22 mouse cellular contexts compared by ENCODE assay signal in the genomic region with DNA sequence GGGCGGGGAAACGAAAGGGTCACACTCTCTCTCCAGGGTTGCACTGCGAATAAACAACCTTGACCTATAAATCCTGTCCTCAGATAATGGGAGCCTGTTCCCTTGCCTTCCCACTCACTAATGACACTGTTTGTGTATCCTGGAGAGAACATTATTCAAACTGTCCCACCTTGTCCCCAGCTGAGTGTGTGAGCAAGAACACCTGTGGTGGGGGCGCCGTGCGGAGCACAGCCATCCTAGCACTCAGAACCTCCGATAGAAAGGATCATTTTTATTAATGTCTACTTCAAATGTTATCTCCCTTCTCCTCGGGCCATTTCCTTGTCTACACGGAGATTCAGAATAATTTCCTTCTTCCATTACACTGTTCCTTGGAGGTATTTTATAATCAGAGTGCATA.
DNase-seq lines count a peak whose midpoint lies in the region; ATAC-seq and TF ChIP-seq lines count a peak whose summit lies in the region.
"Had no signal": no experiment of that assay in that cellular context is flagged by ENCODE, and none has a peak within 500 bp of the region (broad histone marks: within the 10 kb centered on the region; RNA-seq: fewer than 3 reads in every experiment).

No protein-coding gene starts in this region.

- 31% methylated on average over 9 of the region's 9 CpGs for WGBS in intestine, embryonic 15.5 days
- WGBS in intestine, postnatal 0 days: 45% methylated on average over 9 of the region's 9 CpGs
- 56% methylated on average over 9 of the region's 9 CpGs for WGBS in neural tube, embryonic 15.5 days
- WGBS in intestine, embryonic 16.5 days: 36% methylated on average over 9 of the region's 9 CpGs
- 30% methylated on average over 9 of the region's 9 CpGs for WGBS in stomach, embryonic 16.5 days
- WGBS in forebrain, embryonic 15.5 days: 89% methylated on average over 9 of the region's 9 CpGs

- no peak overlapping the region for H3K9ac ChIP-seq in intestine, embryonic 15.5 days
- H3K9ac ChIP-seq in intestine, postnatal 0 days (ENCODE audit: low read depth, low read length): no peak overlapping the region
- no peak overlapping the region for H3K9ac ChIP-seq in neural tube, embryonic 15.5 days (replicated peaks)
- no peak overlapping the region for H3K9ac ChIP-seq in intestine, embryonic 16.5 days (ENCODE audit: low read depth, low read length)
- no peak overlapping the region for H3K9ac ChIP-seq in stomach, embryonic 16.5 days (ENCODE audit: low read length)
- H3K9ac ChIP-seq in forebrain, embryonic 15.5 days (replicated peaks): no peak overlapping the region
- H3K9ac ChIP-seq: forebrain, embryonic 13.5 days; heart, embryonic 15.5 days; hindbrain, embryonic 13.5 days had no signal

- no peaks in the 10 kb centered on the region for H3K9me3 ChIP-seq in intestine, embryonic 15.5 days
- H3K9me3 ChIP-seq in intestine, postnatal 0 days (ENCODE audit: control insufficient read depth): no peaks in the 10 kb centered on the region
- no peaks in the 10 kb centered on the region for H3K9me3 ChIP-seq in neural tube, embryonic 15.5 days (replicated peaks)
- H3K9me3 ChIP-seq in intestine, embryonic 16.5 days (ENCODE audit: control insufficient read depth, low read length): no peaks in the 10 kb centered on the region
- no peaks in the 10 kb centered on the region for H3K9me3 ChIP-seq in stomach, embryonic 16.5 days (replicated peaks; ENCODE audit: control insufficient read depth, low read length)
- no peaks in the 10 kb centered on the region for H3K9me3 ChIP-seq in forebrain, embryonic 15.5 days
- H3K9me3 ChIP-seq: embryonic facial prominence, embryonic 10.5 days; forebrain, embryonic 13.5 days; heart, embryonic 15.5 days; hindbrain, embryonic 13.5 days had no signal

- no peaks in the 10 kb centered on the region for H3K4me1 ChIP-seq in intestine, embryonic 15.5 days (replicated peaks)
- no peaks in the 10 kb centered on the region for H3K4me1 ChIP-seq in intestine, postnatal 0 days (replicated peaks; ENCODE audit: control insufficient read depth, insufficient read depth, low read length)
- no peaks in the 10 kb centered on the region for H3K4me1 ChIP-seq in neural tube, embryonic 15.5 days
- H3K4me1 ChIP-seq in intestine, embryonic 16.5 days (ENCODE audit: control insufficient read depth, insufficient read depth, low read length): no peaks in the 10 kb centered on the region
- H3K4me1 ChIP-seq in stomach, embryonic 16.5 days (ENCODE audit: control insufficient read depth, insufficient read depth, low read length): no peaks in the 10 kb centered on the region
- 0 out of 2 replicates have a peak, but pooled peaks cover 3% of the 10 kb centered on the region for H3K4me1 ChIP-seq in forebrain, embryonic 15.5 days
- H3K4me1 ChIP-seq: forebrain, embryonic 13.5 days; heart, embryonic 15.5 days; hindbrain, embryonic 13.5 days had no signal

- no peaks in the 10 kb centered on the region for H3K36me3 ChIP-seq in intestine, embryonic 15.5 days
- H3K36me3 ChIP-seq in intestine, postnatal 0 days (ENCODE audit: control insufficient read depth, insufficient read depth): no peaks in the 10 kb centered on the region
- H3K36me3 ChIP-seq in neural tube, embryonic 15.5 days: no peaks in the 10 kb centered on the region
- no peaks in the 10 kb centered on the region for H3K36me3 ChIP-seq in intestine, embryonic 16.5 days (ENCODE audit: control insufficient read depth, insufficient read depth, low read length)
- no peaks in the 10 kb centered on the region for H3K36me3 ChIP-seq in stomach, embryonic 16.5 days (ENCODE audit: control insufficient read depth, insufficient read depth, low read length)
- no peaks in the 10 kb centered on the region for H3K36me3 ChIP-seq in forebrain, embryonic 15.5 days
- H3K36me3 ChIP-seq: embryonic facial prominence, embryonic 10.5 days; heart, embryonic 15.5 days; hindbrain, embryonic 13.5 days had no signal

- no peaks in the 10 kb centered on the region for H3K27me3 ChIP-seq in intestine, embryonic 15.5 days (replicated peaks)
- H3K27me3 ChIP-seq in intestine, postnatal 0 days (replicated peaks; ENCODE audit: control insufficient read depth, insufficient read depth, low read length): no peaks in the 10 kb centered on the region
- no peaks in the 10 kb centered on the region for H3K27me3 ChIP-seq in neural tube, embryonic 15.5 days (replicated peaks)
- H3K27me3 ChIP-seq in intestine, embryonic 16.5 days (replicated peaks; ENCODE audit: control insufficient read depth, insufficient read depth, low read length): no peaks in the 10 kb centered on the region
- no peaks in the 10 kb centered on the region for H3K27me3 ChIP-seq in stomach, embryonic 16.5 days (ENCODE audit: control insufficient read depth, insufficient read depth, low read length)
- H3K27me3 ChIP-seq in forebrain, embryonic 15.5 days: no peaks in the 10 kb centered on the region
- H3K27me3 ChIP-seq: forebrain, embryonic 13.5 days; heart, embryonic 15.5 days; hindbrain, embryonic 13.5 days; Patski had no signal

- peak; percentile 75 for ATAC-seq in intestine, embryonic 15.5 days
- ATAC-seq in intestine, postnatal 0 days: no peak
- ATAC-seq in neural tube, embryonic 15.5 days (ENCODE audit: low FRiP score): no peak
- peak; percentile 56; the same call in 1 of the 2 replicates for ATAC-seq in intestine, embryonic 16.5 days
- peak; percentile 73; the same call in 1 of the 2 replicates for ATAC-seq in stomach, embryonic 16.5 days (ENCODE audit: insufficient read depth, low FRiP score)
- no peak for ATAC-seq in forebrain, embryonic 15.5 days (replicated peaks)
- ATAC-seq: forebrain, embryonic 13.5 days; hindbrain, postnatal 0 days; Patski had no signal

- no peak overlapping the region for H3K4me3 ChIP-seq in intestine, embryonic 15.5 days (replicated peaks)
- no peak overlapping the region for H3K4me3 ChIP-seq in intestine, postnatal 0 days (ENCODE audit: low read depth, low read length)
- no peak overlapping the region for H3K4me3 ChIP-seq in neural tube, embryonic 15.5 days (replicated peaks)
- H3K4me3 ChIP-seq in intestine, embryonic 16.5 days (ENCODE audit: low read length): no peak overlapping the region
- no peak overlapping the region for H3K4me3 ChIP-seq in stomach, embryonic 16.5 days (replicated peaks; ENCODE audit: low read length)
- H3K4me3 ChIP-seq in forebrain, embryonic 15.5 days: no peak overlapping the region
- H3K4me3 ChIP-seq: embryonic facial prominence, embryonic 10.5 days; forebrain, embryonic 13.5 days; heart, embryonic 15.5 days; hindbrain, embryonic 13.5 days had no signal

- no peak overlapping the region for H3K4me2 ChIP-seq in intestine, embryonic 15.5 days (replicated peaks)
- no peak overlapping the region for H3K4me2 ChIP-seq in intestine, postnatal 0 days (replicated peaks; ENCODE audit: low read depth)
- H3K4me2 ChIP-seq in neural tube, embryonic 15.5 days: no peak overlapping the region
- H3K4me2 ChIP-seq in intestine, embryonic 16.5 days (ENCODE audit: low read depth, low read length): no peak overlapping the region
- H3K4me2 ChIP-seq in stomach, embryonic 16.5 days (ENCODE audit: low read depth, low read length): no peak overlapping the region
- H3K4me2 ChIP-seq in forebrain, embryonic 15.5 days (replicated peaks): no peak overlapping the region
- H3K4me2 ChIP-seq: forebrain, embryonic 13.5 days; heart, embryonic 11.5 days; heart, embryonic 15.5 days; hindbrain, embryonic 13.5 days had no signal

- H3K27ac ChIP-seq in intestine, embryonic 15.5 days: no peak overlapping the region
- no peak overlapping the region for H3K27ac ChIP-seq in intestine, postnatal 0 days (ENCODE audit: low read depth, low read length)
- H3K27ac ChIP-seq in neural tube, embryonic 15.5 days (replicated peaks): no peak overlapping the region
- H3K27ac ChIP-seq in intestine, embryonic 16.5 days (ENCODE audit: low read length): no peak overlapping the region
- no peak overlapping the region for H3K27ac ChIP-seq in stomach, embryonic 16.5 days (ENCODE audit: low read length)
- no peak overlapping the region for H3K27ac ChIP-seq in forebrain, embryonic 15.5 days (replicated peaks)
- H3K27ac ChIP-seq: embryonic facial prominence, embryonic 10.5 days; forebrain, embryonic 13.5 days; heart, embryonic 15.5 days; hindbrain, embryonic 13.5 days; hindbrain, postnatal 0 days had no signal

- no peak for TF ChIP-seq CTCF in intestine, postnatal 0 days (IDR thresholded peaks at IDR 0.05; ENCODE audit: low read depth)

- DNase-seq in neural tube, embryonic 10.5 days (ENCODE audit: extremely low spot score, low spot score): peak; percentile 14
- no peak for DNase-seq in frontal cortex, postnatal 10 days (ENCODE audit: low spot score in 2 of 2)
- DNase-seq: adrenal gland, postnatal 10 days; cerebellum, adult 11 months; cerebellum, adult 9-10 months; cerebellum, postnatal 25 days; gastrocnemius, postnatal 10 days; heart, adult 18-20 months; heart, postnatal 14 days had no signal

Comparison
In these comparisons a context has a peak if more than half of its experiments do, and no peak if none do; other contexts are left out.
1. ATAC-seq: peak in intestine, embryonic 15.5 days (single experiment), intestine, embryonic 16.5 days (single experiment) and stomach, embryonic 16.5 days (single experiment); none in intestine, postnatal 0 days (single experiment), neural tube, embryonic 15.5 days (single experiment) and forebrain, embryonic 15.5 days (single experiment).